Mouse (Mus musculus) kidney, adult 18-20 months (tissue): Measurements from ENCODE around the gene BC029722.
A peak's percentile ranks its signal among the peaks of the same experiment; 100 is the strongest.

Source experiments
- DNase-seq: peaks from one replicate; pipeline ENCODE4 v3.0.0; 2021

Gene BC029722

GRCm38 (mm10) chr2:155778004-155778403 is 41.2 kb downstream of the BC029722 start:
- DNase-seq = no peak

DNA sequence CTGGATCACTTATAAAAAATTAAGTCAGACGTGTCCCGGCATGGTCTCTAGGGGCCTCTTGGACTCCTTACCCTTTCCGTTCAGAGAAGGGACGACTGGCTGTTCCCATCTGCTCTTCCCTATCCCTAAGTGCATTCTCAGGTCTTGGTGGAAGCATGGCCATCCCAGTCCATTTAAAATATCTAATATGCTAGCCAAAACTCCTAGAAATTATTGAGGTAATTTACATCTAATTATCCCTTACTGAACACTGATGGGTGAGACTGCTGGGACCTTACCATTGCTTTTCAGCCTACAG is 41.6 kb downstream of the BC029722 start:
- no peak for DNase-seq

DNA sequence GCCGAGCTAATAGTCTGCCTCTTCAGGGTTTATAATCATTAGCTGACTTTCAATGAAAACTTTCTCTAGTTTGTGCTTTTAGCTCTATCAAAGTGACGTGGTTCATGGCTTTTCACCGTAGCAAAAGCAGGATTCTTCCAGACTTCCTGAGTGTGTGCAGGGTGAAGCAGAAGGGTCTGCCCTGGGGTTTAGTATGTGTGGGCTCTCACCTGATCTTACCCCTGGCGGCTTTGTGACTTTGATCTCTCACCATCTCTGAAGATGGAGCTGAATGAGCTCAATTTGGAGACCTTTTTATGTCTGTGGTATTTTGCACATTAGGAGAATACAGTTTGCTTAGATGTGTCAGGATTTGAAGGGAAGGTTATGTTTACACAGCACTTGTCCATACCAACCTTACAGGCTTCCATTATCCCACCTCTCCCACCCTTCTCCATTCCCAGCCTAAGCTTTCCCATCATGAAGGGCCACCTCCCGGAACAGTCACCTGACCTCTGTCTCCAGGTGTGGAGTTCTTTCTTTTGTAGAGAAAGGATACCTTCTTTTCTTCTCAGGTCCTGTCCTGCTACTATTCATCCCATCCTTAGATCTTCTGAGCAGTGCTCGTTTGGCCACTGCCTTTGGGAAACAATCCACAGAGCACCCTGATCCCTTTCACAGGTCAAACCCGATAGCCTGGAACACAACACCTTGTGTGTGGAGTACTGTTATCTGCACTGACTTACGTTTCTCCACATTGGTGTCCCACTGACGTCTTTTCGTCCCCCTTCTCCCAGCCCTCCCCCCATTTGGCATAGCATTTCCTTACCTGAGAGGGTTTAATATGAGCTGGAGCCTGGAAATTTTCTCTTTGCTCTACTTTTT is 42.2 kb downstream of the BC029722 start:
- no peak for DNase-seq

- DNase-seq = peak; percentile 46
Measured at GRCm38 (mm10) chr2:155775685-155776263, 43.5 kb downstream of the BC029722 start.

- DNase-seq = no peak
Measured at GRCm38 (mm10) chr2:155774927-155775684, 44.1 kb downstream of the BC029722 start, which contains the start of gene Mmp24. Gene Mmp24 (plus strand): TSS chr2:155775342.

- no peak for DNase-seq
Measured at GRCm38 (mm10) chr2:155774261-155774926, 44.8 kb downstream of the BC029722 start.

GRCm38 (mm10) chr2:155773664-155774063 is 45.6 kb downstream of the BC029722 start:
- DNase-seq = no peak
